Mouse (Mus musculus) bone marrow, adult 2 months (tissue): ENCODE results near the gene Ercc6l2. TPM values are rescaled to one million over a fixed set of nuclear protein-coding genes. Genes with fewer than 3 reads are reported as not detected.

ENCODE experiments used
- H3K27ac ChIP-seq: fragments of 200-500 bp; 2 replicates; pipeline ENCODE4 v1.5.1; 2012; ENCODE audit warnings: low read depth, mild to moderate bottlenecking, control low read depth, inconsistent platforms, low read length; ENCODE audit not compliant: control insufficient read depth, poor library complexity, insufficient read depth
- H3K4me1 ChIP-seq: fragments of 200-500 bp; 2 replicates; pipeline ENCODE4 v1.6.1; 2011; ENCODE audit warnings: low read length; ENCODE audit not compliant: control insufficient read depth, insufficient read depth
- H3K4me3 ChIP-seq: fragments of 200-500 bp; replicated peaks from 2 replicates; pipeline ENCODE3; 2011; ENCODE audit warnings: mild to moderate bottlenecking, low read depth, low read length, control low read depth; ENCODE audit not compliant: control insufficient read depth
- CTCF ChIP-seq: fragments of 200-500 bp; IDR thresholded peaks from 2 replicates; pipeline ENCODE4 v1.5.1; 2011; ENCODE audit warnings: low read length, control low read depth; ENCODE audit not compliant: control insufficient read depth, insufficient read depth
- POLR2A ChIP-seq: fragments of 200-500 bp; IDR thresholded peaks from 2 replicates; pipeline ENCODE4 v1.6.1; 2011; ENCODE audit warnings: low read depth, mild to moderate bottlenecking, control low read depth, low read length, borderline replicate concordance; ENCODE audit not compliant: control insufficient read depth
- WGBS: fragments of 180-500 bp; shearing (Covaris S2); methylation state at CpG from one replicate; pipeline ENCODE4 v1.1.7; 2018; 5-methylcytosine and 5-hydroxymethylcytosine counted together
- polyA plus RNA-seq: library from polyadenylated mRNA; stranded (reverse); fragments of >200 nt; gene quantifications from 2 replicates; pipeline ENCODE4 v1.2.4, GENCODE M21; 2011; ENCODE audit warnings: low replicate concordance; ENCODE audit not compliant: missing spikeins, insufficient read depth, insufficient read length

Gene Ercc6l2
- polyA plus RNA-seq, 1 experiment, result 9.9 TPM

- TF ChIP-seq CTCF, result no peak
- no peak for TF ChIP-seq POLR2A
- Histone ChIP-seq H3K4me3 (no peak overlapping the region), H3K27ac (no peak overlapping the region), H3K4me1 (no peaks in the 10 kb centered on the region; the same call in 1 of the 2 replicates)
- WGBS, result 74% methylated on average over 2 of the region's 2 CpGs
Observed at GRCm38 (mm10) chr13:63872585-63873282, 57.7 kb downstream of the Ercc6l2 start.

DNA sequence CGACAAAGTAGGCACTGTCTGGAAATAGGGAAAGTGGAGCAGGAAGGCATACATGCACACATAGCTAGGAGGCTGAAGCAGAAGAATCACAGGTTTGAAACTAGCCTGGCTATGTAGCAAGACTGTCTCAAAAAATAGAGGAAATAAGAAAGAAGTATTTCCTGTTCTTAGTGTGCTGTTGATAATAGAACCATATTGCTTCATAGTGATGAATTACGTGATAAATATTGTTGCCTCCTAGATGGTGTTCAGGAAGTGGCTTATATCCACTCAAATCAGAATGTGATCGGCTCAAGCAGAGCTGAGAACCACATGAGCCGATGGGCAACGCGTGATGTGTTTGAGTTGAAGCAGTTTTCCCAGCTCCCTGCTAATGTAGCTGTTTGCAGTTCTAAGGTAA, 62.1 kb downstream of the Ercc6l2 start:
- Histone ChIP-seq H3K27ac (no peak overlapping the region), H3K4me1 (no peaks in the 10 kb centered on the region; the same call in 1 of the 2 replicates), H3K4me3 (no peak overlapping the region)
- TF ChIP-seq CTCF (no peak), POLR2A (no peak)
- WGBS, result 55% methylated on average over 6 of the region's 6 CpGs

DNA sequence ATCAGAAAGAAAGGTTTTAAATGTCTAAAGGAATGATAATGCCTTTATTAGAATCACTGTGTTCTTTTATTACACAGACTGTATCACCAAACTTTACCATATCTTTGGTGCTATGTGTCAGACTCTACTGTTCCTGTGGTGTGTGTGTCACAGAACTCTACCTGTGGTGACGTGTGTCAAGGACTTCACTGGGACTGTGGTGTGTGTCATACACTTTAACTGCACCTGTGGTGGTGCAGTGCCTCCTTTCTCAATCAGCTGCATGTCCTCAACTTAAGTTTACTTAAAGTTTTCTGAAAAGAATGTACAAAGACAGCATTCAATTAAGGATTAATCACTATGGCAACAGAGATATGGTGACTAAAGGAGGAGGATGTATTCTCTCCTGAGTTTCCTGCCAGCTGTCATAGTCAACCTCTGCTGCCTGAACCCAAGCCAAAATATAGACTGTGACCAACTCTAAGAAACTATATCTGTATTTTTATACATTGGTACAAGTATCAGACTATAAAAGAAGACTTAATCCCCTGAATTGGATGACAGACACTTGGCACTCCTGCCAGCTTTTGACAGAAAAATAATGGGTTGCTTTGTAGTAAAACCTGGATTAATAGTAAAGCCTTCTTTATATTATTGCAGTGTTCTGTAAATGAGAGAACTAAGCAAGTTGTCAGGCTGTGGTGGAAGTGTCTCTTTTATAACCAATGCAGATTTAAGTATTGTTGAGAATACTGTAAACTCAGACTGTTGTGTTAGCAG, 64.2 kb downstream of the Ercc6l2 start:
- Histone ChIP-seq H3K27ac (no peak overlapping the region), H3K4me3 (no peak overlapping the region), H3K4me1 (no peaks in the 10 kb centered on the region; the same call in 1 of the 2 replicates)
- TF ChIP-seq CTCF (no peak), POLR2A (no peak)
- 80% methylated on average over 1 of the region's 1 CpGs for WGBS

DNA sequence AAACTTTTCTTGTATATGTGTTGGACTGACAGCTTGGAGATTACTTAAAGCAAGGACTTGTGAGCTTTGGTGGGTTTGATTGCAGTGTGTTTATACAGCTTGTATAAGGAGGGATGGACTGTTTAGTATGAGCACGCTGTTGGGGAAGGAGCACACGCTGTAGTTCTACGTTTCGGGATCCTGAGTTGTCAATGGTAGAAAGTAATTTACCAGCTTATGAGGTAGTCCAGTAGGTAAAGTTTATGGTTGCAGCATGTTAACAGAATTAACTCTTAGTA, 64.8 kb downstream of the Ercc6l2 start:
- 93% methylated on average over 4 of the region's 4 CpGs for WGBS
- H3K4me3 ChIP-seq, result no peak overlapping the region
- H3K4me1 ChIP-seq, result no peaks in the 10 kb centered on the region; the same call in 1 of the 2 replicates
- H3K27ac ChIP-seq, result no peak overlapping the region
- TF ChIP-seq CTCF (no peak), POLR2A (no peak)

- 56% methylated on average over 3 of the region's 3 CpGs for WGBS
- no peak for TF ChIP-seq POLR2A
- TF ChIP-seq CTCF, result no peak
- Histone ChIP-seq H3K27ac (no peak overlapping the region), H3K4me1 (no peaks in the 10 kb centered on the region; the same call in 1 of the 2 replicates), H3K4me3 (no peak overlapping the region)
Observed at GRCm38 (mm10) chr13:63885532-63885949, 70.5 kb downstream of the Ercc6l2 start.

DNA sequence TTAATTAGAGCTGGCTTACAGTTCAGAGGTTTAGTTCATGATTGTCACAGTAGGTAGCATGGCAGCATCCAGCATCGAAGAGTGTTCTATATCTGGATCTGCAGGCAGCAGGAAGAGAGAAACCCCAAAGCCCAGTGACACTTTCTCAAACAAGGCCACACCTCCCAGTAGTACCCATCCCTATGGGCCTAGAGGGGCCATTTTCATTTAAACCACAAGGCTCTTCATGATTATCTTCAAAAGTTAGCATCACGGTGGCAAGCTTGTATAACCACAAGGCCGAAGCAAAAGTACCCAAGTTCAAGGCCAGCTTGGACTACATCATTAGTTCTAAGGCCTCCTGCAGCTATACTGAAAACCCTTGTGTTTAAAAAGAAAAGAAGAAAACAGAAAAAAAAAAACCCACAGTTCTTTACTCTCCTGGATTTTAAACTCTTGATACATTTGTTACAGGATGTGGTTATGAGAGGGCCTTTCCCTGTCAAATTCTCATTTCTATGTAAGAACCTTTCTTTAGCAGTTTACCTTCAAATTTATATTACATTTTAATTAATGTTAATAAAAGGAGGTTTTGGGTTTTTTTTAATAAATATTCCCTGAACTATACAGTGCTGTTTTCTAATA, 71.5 kb downstream of the Ercc6l2 start:
- no peak overlapping the region for H3K4me3 ChIP-seq
- no peaks in the 10 kb centered on the region; the same call in 1 of the 2 replicates for H3K4me1 ChIP-seq
- no peak for TF ChIP-seq CTCF
- TF ChIP-seq POLR2A, result no peak
- WGBS, result 43% methylated on average over 3 of the region's 3 CpGs
- no peak overlapping the region for H3K27ac ChIP-seq

- no peak overlapping the region for H3K27ac ChIP-seq
- WGBS, result 37% methylated on average over 12 of the region's 12 CpGs
- no peaks in the 10 kb centered on the region for H3K4me1 ChIP-seq
- TF ChIP-seq POLR2A (no peak), CTCF (no peak)
- H3K4me3 ChIP-seq, result peak overlapping the region; percentile 0
Observed at GRCm38 (mm10) chr13:63900679-63901302, 85.8 kb downstream of the Ercc6l2 start.

GRCm38 (mm10) chr13:63901303-63901713, 86.3 kb downstream of the Ercc6l2 start:
- no peak overlapping the region for H3K27ac ChIP-seq
- TF ChIP-seq CTCF (no peak; the same call in 1 of the 2 replicates), POLR2A (no peak)
- peak overlapping the region; percentile 0 for H3K4me3 ChIP-seq
- 3% methylated on average over 17 of the region's 17 CpGs for WGBS
- no peaks in the 10 kb centered on the region for H3K4me1 ChIP-seq
